Mouse (Mus musculus): ENCODE data around the gene Armc12.

Armc12 gene

DNA sequence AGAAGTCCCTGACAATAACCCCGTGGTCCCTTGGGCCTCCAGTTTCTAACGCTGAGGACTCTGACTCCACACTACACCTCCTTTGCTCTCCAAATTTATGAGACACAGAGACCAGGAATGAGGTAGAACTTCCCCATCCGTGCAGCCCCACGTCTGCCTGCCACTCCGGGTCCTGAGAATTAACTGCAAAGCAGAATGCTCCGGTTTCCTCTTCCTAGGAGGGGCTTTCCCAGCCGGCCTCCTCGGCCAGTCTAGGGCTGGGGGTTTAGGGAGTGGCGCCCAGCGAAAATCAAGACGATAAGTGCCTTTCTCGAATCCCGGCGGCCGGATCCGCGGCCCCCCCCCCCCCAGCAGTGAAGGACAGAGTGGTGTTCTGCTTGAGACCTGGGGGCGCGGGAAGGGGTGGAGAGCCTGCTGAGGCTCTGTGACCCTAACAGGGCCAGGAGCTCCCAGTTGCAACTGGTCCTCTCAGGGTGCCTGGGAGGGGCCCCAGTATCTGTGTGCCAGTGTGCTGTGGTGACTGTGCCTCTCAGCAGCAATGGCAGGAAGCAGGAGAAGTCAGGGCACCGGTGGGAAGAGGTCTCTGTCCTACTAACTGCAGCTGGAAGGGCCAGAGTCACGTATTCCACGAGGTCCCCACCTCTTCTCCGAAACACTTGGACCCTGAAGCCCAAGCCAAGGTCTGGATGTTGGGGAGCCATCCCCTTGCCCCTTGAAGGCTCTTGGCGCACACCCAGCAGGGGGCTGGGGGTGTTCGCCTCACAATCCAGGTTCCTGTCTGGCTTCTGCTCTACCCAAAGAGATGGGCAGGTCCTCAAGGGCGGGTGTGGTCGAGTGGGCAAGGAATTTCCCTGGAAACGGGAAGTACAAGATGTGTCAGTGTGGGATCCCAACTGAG, 19.9 kb upstream of the Armc12 start:
- in situ Hi-C loops (cut with MboI; ENCODE audit: low pct_unique_long_range_greater_than_20kb in 1 of 2, low sequenced_read_pairs in 2 of 2, unreplicated experiment in 1 of 2) = no loop called here

GRCm38 (mm10) chr17:28511616-28512541, 18.7 kb upstream of the Armc12 start:
- in situ Hi-C loops (cut with MboI; ENCODE audit: low pct_unique_long_range_greater_than_20kb in 1 of 2, low sequenced_read_pairs in 2 of 2, unreplicated experiment in 1 of 2) = no loop called here

DNA sequence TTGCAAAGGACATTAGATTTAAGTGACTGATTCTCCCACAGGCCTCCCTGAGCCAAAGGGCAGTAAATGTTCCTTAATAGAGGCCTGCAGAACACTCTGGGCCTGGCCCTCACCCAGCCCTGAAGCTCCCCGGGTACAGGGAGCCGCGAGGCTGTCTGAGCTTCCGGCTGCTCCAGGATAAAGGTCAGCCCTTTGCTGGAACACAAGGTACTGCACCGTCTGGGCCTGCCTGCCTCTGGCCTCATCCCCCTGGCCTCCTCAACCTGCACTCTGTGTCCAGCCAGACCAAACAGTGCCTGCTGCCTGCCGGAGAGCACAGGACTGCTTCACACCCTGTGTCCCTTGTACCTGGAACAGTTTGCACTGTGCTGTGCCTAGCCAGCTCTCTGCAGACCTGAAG, 17.9 kb upstream of the Armc12 start:
- in situ Hi-C loops (cut with MboI; ENCODE audit: low pct_unique_long_range_greater_than_20kb in 1 of 2, low sequenced_read_pairs in 2 of 2, unreplicated experiment in 1 of 2) = no loop called here

- in situ Hi-C loops (cut with MboI; ENCODE audit: low pct_unique_long_range_greater_than_20kb in 1 of 2, low sequenced_read_pairs in 2 of 2, unreplicated experiment in 1 of 2) = no loop called here
Observed at GRCm38 (mm10) chr17:28513337-28513736, 17.3 kb upstream of the Armc12 start.

DNA sequence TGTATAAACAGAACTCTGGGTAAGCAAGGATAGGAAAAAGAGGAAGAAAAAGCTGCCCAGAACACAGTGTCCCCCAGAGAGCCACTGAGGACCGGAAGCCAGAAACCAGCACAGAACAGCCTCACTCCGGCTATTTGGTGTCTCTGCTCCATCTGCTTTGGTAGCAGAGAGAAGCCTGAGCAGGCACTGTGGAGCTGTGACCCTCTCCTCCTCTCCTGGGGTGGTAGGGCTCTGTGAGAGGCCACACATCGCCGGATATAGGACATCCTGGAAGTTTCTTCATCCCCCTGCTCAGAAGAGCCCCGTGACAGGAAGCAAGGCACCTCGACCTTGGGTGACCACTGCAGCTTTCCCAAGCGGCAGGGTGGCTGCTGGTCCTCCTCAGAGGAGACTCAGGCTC, 16.8 kb upstream of the Armc12 start:
- in situ Hi-C loops (cut with MboI; ENCODE audit: low pct_unique_long_range_greater_than_20kb in 1 of 2, low sequenced_read_pairs in 2 of 2, unreplicated experiment in 1 of 2) = no loop called here

- in situ Hi-C loops (cut with MboI; ENCODE audit: low pct_unique_long_range_greater_than_20kb in 1 of 2, low sequenced_read_pairs in 2 of 2, unreplicated experiment in 1 of 2) = no loop called here
Observed at GRCm38 (mm10) chr17:28514555-28514954, 16.1 kb upstream of the Armc12 start.

- in situ Hi-C loops (cut with MboI; ENCODE audit: low pct_unique_long_range_greater_than_20kb in 1 of 2, low sequenced_read_pairs in 2 of 2, unreplicated experiment in 1 of 2) = no loop called here
Observed at GRCm38 (mm10) chr17:28515431-28516341, 14.9 kb upstream of the Armc12 start.

DNA sequence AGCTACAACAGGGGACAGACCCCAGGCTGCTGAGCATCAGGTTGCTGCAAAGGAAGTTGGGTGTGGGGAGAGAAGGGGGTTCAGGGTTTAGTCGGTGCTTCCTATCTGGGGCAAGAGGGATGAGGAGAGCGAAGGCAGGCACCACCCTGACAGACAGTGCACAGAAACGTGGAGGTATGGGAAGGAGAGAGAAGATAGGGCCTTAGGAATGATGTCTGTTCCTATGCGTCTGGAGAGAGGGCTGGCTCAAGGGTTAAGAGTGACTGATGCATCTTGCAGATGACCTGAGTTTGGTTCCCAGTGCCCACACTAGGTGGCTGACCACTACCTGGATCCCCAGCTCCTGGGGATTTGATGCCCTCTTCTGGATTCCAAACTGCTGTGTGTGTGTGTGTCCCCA, 13.7 kb upstream of the Armc12 start:
- in situ Hi-C loops (cut with MboI; ENCODE audit: low pct_unique_long_range_greater_than_20kb in 1 of 2, low sequenced_read_pairs in 2 of 2, unreplicated experiment in 1 of 2) = no loop called here

DNA sequence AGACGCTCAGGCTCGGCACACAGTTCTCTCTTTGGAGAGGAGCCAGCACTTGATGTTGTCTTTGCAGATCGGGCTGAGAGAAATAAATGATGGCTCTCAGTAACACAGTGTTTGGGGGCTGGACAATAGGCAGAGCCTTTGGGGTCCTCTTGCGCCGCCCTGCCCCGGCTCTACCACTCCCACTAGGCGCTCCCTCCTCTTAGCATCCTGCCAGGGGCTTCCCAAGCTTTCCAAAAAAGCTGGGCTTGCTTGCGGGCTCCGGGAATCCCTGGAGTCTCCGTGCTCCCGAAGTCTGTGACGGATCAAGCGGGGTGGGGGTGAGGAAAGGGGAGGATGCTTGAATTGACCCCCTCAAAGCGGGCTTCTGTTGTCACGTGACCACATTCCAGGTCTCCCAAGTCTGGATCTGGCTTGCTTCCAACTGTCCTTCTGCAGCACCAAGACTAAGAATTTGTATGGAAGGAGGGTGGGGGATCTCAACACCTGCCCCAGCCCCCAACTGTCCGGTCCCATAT, 13.1 kb upstream of the Armc12 start, which contains the start of gene Fkbp5:
Gene Fkbp5 (minus strand): TSS at position 87 of the 515 bp plus-strand sequence.
- in situ Hi-C loops (cut with MboI; ENCODE audit: low pct_unique_long_range_greater_than_20kb in 1 of 2, low sequenced_read_pairs in 2 of 2, unreplicated experiment in 1 of 2) = no loop called here

DNA sequence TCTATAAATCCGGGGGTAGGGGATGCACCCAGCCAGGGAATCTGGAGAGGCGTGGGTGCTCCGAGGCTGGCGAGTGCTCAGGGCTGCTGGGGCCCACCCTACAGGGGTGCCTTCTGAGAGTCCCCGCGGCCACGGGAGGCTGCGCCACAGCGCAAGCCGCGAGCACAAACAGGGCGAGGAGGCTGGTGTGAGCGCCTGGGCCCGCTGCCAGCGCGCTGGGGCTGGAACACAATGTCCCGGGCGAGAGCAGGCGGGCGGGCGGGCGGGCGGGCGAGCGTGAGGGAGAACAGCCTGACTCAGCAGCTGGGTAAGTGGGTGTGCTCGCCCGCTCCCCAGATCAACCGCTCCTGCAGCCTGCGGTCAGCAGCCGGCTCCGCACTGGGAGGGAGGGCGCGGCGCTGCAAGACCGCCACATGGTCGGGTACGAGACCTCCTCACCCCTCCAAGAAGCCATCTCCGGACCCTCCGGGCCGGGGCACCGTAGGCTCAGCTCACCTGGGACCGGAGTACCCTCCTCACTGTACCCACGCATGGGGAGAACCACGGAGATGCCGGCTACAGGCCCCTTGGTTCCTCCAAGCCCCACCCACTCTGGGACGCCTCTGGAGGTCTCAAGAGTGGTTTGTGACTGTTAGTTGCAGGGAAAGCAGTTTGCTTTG, 12.5 kb upstream of the Armc12 start:
- in situ Hi-C loops (cut with MboI; ENCODE audit: low pct_unique_long_range_greater_than_20kb in 1 of 2, low sequenced_read_pairs in 2 of 2, unreplicated experiment in 1 of 2) = no loop called here

GRCm38 (mm10) chr17:28518615-28519071, 12.0 kb upstream of the Armc12 start:
- in situ Hi-C loops (cut with MboI; ENCODE audit: low pct_unique_long_range_greater_than_20kb in 1 of 2, low sequenced_read_pairs in 2 of 2, unreplicated experiment in 1 of 2) = no loop called here

- in situ Hi-C loops (cut with MboI; ENCODE audit: low pct_unique_long_range_greater_than_20kb in 1 of 2, low sequenced_read_pairs in 2 of 2, unreplicated experiment in 1 of 2) = loop anchor here (5.0 to 10.0 kb wide), 2 partner anchors 33 to 45 kb away; no protein-coding TSS in a partner anchor
Observed at GRCm38 (mm10) chr17:28519827-28520226, 10.8 kb upstream of the Armc12 start.

GRCm38 (mm10) chr17:28520561-28520960, 10.0 kb upstream of the Armc12 start:
- in situ Hi-C loops (cut with MboI; ENCODE audit: low pct_unique_long_range_greater_than_20kb in 1 of 2, low sequenced_read_pairs in 2 of 2, unreplicated experiment in 1 of 2) = loop anchor here (5.0 to 10.0 kb wide), 2 partner anchors 33 to 46 kb away; no protein-coding TSS in a partner anchor

- in situ Hi-C loops (cut with MboI; ENCODE audit: low pct_unique_long_range_greater_than_20kb in 1 of 2, low sequenced_read_pairs in 2 of 2, unreplicated experiment in 1 of 2) = loop anchor here (5.0 to 10.0 kb wide), 2 partner anchors 34 to 46 kb away; no protein-coding TSS in a partner anchor
Observed at GRCm38 (mm10) chr17:28521071-28521726, 9.4 kb upstream of the Armc12 start.

- in situ Hi-C loops (cut with MboI; ENCODE audit: low pct_unique_long_range_greater_than_20kb in 1 of 2, low sequenced_read_pairs in 2 of 2, unreplicated experiment in 1 of 2) = loop anchor here (5.0 to 10.0 kb wide), 2 partner anchors 35 to 47 kb away; no protein-coding TSS in a partner anchor
Observed at GRCm38 (mm10) chr17:28521920-28522319, 8.7 kb upstream of the Armc12 start.

- in situ Hi-C loops (cut with MboI; ENCODE audit: low pct_unique_long_range_greater_than_20kb in 1 of 2, low sequenced_read_pairs in 2 of 2, unreplicated experiment in 1 of 2) = loop anchor here (5.0 to 10.0 kb wide), 2 partner anchors 35 to 48 kb away; no protein-coding TSS in a partner anchor
Observed at GRCm38 (mm10) chr17:28522623-28523354, 7.8 kb upstream of the Armc12 start.
